Mouse (Mus musculus): Measurements from ENCODE around the gene Raly. TPM values are rescaled to one million over a fixed set of nuclear protein-coding genes. Genes with fewer than 3 reads are reported as not detected.
A peak's percentile ranks its signal among the peaks of the same experiment; 100 is the strongest.

The Raly gene
- polyA plus RNA-seq, 1 experiment from 2014 or later, result 34.6 TPM

GRCm38 (mm10) chr2:154818599-154818998, 27.7 kb downstream of the Raly start:
- no peak overlapping the region for H3K4me2 ChIP-seq (replicated peaks)
- H3K36me3 ChIP-seq, result no peaks in the 10 kb centered on the region
- ATAC-seq, result no peak
- no peaks in the 10 kb centered on the region for H3K27me3 ChIP-seq (replicated peaks)
- 67% methylated on average over 1 of the region's 1 CpGs for WGBS
- H3K9ac ChIP-seq, result no peak overlapping the region
- H3K27ac ChIP-seq, result no peak overlapping the region
- no peak overlapping the region for H3K4me3 ChIP-seq (replicated peaks)
- H3K9me3 ChIP-seq, result no peaks in the 10 kb centered on the region
- no peaks in the 10 kb centered on the region for H3K4me1 ChIP-seq (replicated peaks)

- Histone ChIP-seq H3K4me2 (replicated peaks) (no peak overlapping the region), H3K9ac (no peak overlapping the region), H3K27me3 (replicated peaks) (no peaks in the 10 kb centered on the region), H3K9me3 (no peaks in the 10 kb centered on the region), H3K27ac (no peak overlapping the region), H3K4me1 (replicated peaks) (no peaks in the 10 kb centered on the region), H3K36me3 (no peaks in the 10 kb centered on the region), H3K4me3 (replicated peaks) (no peak overlapping the region)
- no peak for ATAC-seq
- WGBS, result 56% methylated on average over 1 of the region's 1 CpGs
Measured at GRCm38 (mm10) chr2:154820346-154820745, 29.4 kb downstream of the Raly start.

- WGBS, result 75% methylated on average over 1 of the region's 1 CpGs
- Histone ChIP-seq H3K4me3 (replicated peaks) (no peak overlapping the region), H3K9me3 (no peaks in the 10 kb centered on the region)
Measured at GRCm38 (mm10) chr2:154826054-154826538, 35.2 kb downstream of the Raly start.

GRCm38 (mm10) chr2:154827521-154827920, 36.6 kb downstream of the Raly start:
- H3K4me3 ChIP-seq (replicated peaks), result no peak overlapping the region
- no peak overlapping the region for H3K27ac ChIP-seq
- H3K4me2 ChIP-seq (replicated peaks), result no peak overlapping the region
- no peak overlapping the region for H3K9ac ChIP-seq
- no peaks in the 10 kb centered on the region for H3K36me3 ChIP-seq
- H3K9me3 ChIP-seq, result no peaks in the 10 kb centered on the region
- no peaks in the 10 kb centered on the region for H3K27me3 ChIP-seq (replicated peaks)
- 0 out of 2 replicates have a peak, but pooled peaks cover 7% of the 10 kb centered on the region for H3K4me1 ChIP-seq (replicated peaks)
- ATAC-seq, result no peak
- WGBS, result 68% methylated on average over 4 of the region's 4 CpGs

More at GRCm38 (mm10) chr2:154826054-154826538, 35.2 kb downstream of the Raly start:
- no peaks in the 10 kb centered on the region for H3K27me3 ChIP-seq (replicated peaks)
- H3K36me3 ChIP-seq, result no peaks in the 10 kb centered on the region
- H3K9ac ChIP-seq, result no peak overlapping the region
- H3K27ac ChIP-seq, result no peak overlapping the region
- no peak for ATAC-seq
- 0 out of 2 replicates have a peak, but pooled peaks cover 6% of the 10 kb centered on the region for H3K4me1 ChIP-seq (replicated peaks)
- H3K4me2 ChIP-seq (replicated peaks), result no peak overlapping the region

- Histone ChIP-seq H3K4me1 (replicated peaks) (0 out of 2 replicates have a peak, but pooled peaks cover 8% of the 10 kb centered on the region), H3K4me2 (replicated peaks) (no peak overlapping the region), H3K9me3 (no peaks in the 10 kb centered on the region), H3K27ac (no peak overlapping the region), H3K9ac (no peak overlapping the region), H3K27me3 (replicated peaks) (no peaks in the 10 kb centered on the region), H3K36me3 (no peaks in the 10 kb centered on the region), H3K4me3 (replicated peaks) (no peak overlapping the region)
- 59% methylated on average over 4 of the region's 4 CpGs for whole genome bisulfite sequencing
- ATAC-seq, result peak; percentile 56; the same call in 1 of the 2 replicates
Measured at GRCm38 (mm10) chr2:154832471-154832870, 41.6 kb downstream of the Raly start.

- H3K4me1 ChIP-seq (replicated peaks), result 0 out of 2 replicates have a peak, but pooled peaks cover 8% of the 10 kb centered on the region
- H3K9me3 ChIP-seq, result no peaks in the 10 kb centered on the region
- no peak overlapping the region for H3K4me2 ChIP-seq (replicated peaks)
- H3K4me3 ChIP-seq (replicated peaks), result no peak overlapping the region
- no peak overlapping the region for H3K27ac ChIP-seq
- ATAC-seq, result no peak
- H3K27me3 ChIP-seq (replicated peaks), result no peaks in the 10 kb centered on the region
- no peak overlapping the region for H3K9ac ChIP-seq
- 0 out of 2 replicates have a peak, but pooled peaks cover 3% of the 10 kb centered on the region for H3K36me3 ChIP-seq
- WGBS, result 93% methylated on average over 6 of the region's 6 CpGs
Measured at GRCm38 (mm10) chr2:154834149-154834865, 43.4 kb downstream of the Raly start.

GRCm38 (mm10) chr2:154836537-154836936, 45.6 kb downstream of the Raly start:
- no peak overlapping the region for H3K4me2 ChIP-seq (replicated peaks)
- 0 out of 2 replicates have a peak, but pooled peaks cover 3% of the 10 kb centered on the region for H3K36me3 ChIP-seq
- no peak overlapping the region for H3K27ac ChIP-seq
- H3K9me3 ChIP-seq, result no peaks in the 10 kb centered on the region
- H3K27me3 ChIP-seq (replicated peaks), result no peaks in the 10 kb centered on the region
- H3K4me1 ChIP-seq (replicated peaks), result 0 out of 2 replicates have a peak, but pooled peaks cover 4% of the 10 kb centered on the region
- 89% methylated on average over 2 of the region's 2 CpGs for WGBS
- no peak overlapping the region for H3K4me3 ChIP-seq (replicated peaks)
- no peak for ATAC-seq
- no peak overlapping the region for H3K9ac ChIP-seq

- Histone ChIP-seq H3K9ac (no peak overlapping the region), H3K4me2 (replicated peaks) (no peak overlapping the region), H3K36me3 (no peaks in the 10 kb centered on the region), H3K4me1 (replicated peaks) (no peaks in the 10 kb centered on the region), H3K9me3 (no peaks in the 10 kb centered on the region), H3K27me3 (replicated peaks) (no peaks in the 10 kb centered on the region), H3K4me3 (replicated peaks) (no peak overlapping the region), H3K27ac (no peak overlapping the region)
- no peak for ATAC-seq
Measured at GRCm38 (mm10) chr2:154848086-154848485, 57.2 kb downstream of the Raly start.

- no peaks in the 10 kb centered on the region for H3K4me1 ChIP-seq (replicated peaks)
- no peak overlapping the region for H3K4me2 ChIP-seq (replicated peaks)
- no peak overlapping the region for H3K9ac ChIP-seq
- H3K27me3 ChIP-seq (replicated peaks), result no peaks in the 10 kb centered on the region
- ATAC-seq, result no peak
- no peak overlapping the region for H3K4me3 ChIP-seq (replicated peaks)
- H3K27ac ChIP-seq, result no peak overlapping the region
- H3K9me3 ChIP-seq, result no peaks in the 10 kb centered on the region
- WGBS, result 70% methylated on average over 1 of the region's 1 CpGs
- peaks cover 19% of the 10 kb centered on the region for H3K36me3 ChIP-seq
Measured at GRCm38 (mm10) chr2:154855383-154855782, 64.5 kb downstream of the Raly start.

GRCm38 (mm10) chr2:154863672-154864071, 72.8 kb downstream of the Raly start:
- 88% methylated on average over 13 of the region's 13 CpGs for WGBS
- Histone ChIP-seq H3K4me1 (replicated peaks) (no peaks in the 10 kb centered on the region), H3K27ac (no peak overlapping the region), H3K36me3 (peaks cover 46% of the 10 kb centered on the region), H3K27me3 (replicated peaks) (no peaks in the 10 kb centered on the region), H3K9me3 (no peaks in the 10 kb centered on the region), H3K9ac (no peak overlapping the region), H3K4me3 (replicated peaks) (no peak overlapping the region), H3K4me2 (replicated peaks) (no peak overlapping the region)
- no peak for ATAC-seq

GRCm38 (mm10) chr2:154865696-154866095, 74.8 kb downstream of the Raly start:
- Histone ChIP-seq H3K9me3 (no peaks in the 10 kb centered on the region), H3K4me3 (replicated peaks) (no peak overlapping the region), H3K36me3 (peaks cover 44% of the 10 kb centered on the region), H3K4me2 (replicated peaks) (no peak overlapping the region), H3K27ac (no peak overlapping the region), H3K4me1 (replicated peaks) (no peaks in the 10 kb centered on the region), H3K9ac (no peak overlapping the region), H3K27me3 (replicated peaks) (no peaks in the 10 kb centered on the region)
- ATAC-seq, result no peak
- 69% methylated on average over 3 of the region's 3 CpGs for whole genome bisulfite sequencing

- Histone ChIP-seq H3K36me3 (peaks cover 53% of the 10 kb centered on the region), H3K27me3 (replicated peaks) (no peaks in the 10 kb centered on the region), H3K4me2 (replicated peaks) (no peak overlapping the region), H3K27ac (no peak overlapping the region), H3K9me3 (no peaks in the 10 kb centered on the region), H3K4me1 (replicated peaks) (no peaks in the 10 kb centered on the region), H3K9ac (no peak overlapping the region), H3K4me3 (replicated peaks) (no peak overlapping the region)
- 97% methylated on average over 1 of the region's 1 CpGs for WGBS
- no peak for ATAC-seq
Measured at GRCm38 (mm10) chr2:154868106-154868505, 77.2 kb downstream of the Raly start.
